Mouse (Mus musculus): ENCODE data around the gene Fut1. TPM values are rescaled to one million over a fixed set of nuclear protein-coding genes. Genes with fewer than 3 reads are reported as not detected.

Fut1 gene
- polyA plus RNA-seq, 1 experiment: 0.05 TPM

DNA sequence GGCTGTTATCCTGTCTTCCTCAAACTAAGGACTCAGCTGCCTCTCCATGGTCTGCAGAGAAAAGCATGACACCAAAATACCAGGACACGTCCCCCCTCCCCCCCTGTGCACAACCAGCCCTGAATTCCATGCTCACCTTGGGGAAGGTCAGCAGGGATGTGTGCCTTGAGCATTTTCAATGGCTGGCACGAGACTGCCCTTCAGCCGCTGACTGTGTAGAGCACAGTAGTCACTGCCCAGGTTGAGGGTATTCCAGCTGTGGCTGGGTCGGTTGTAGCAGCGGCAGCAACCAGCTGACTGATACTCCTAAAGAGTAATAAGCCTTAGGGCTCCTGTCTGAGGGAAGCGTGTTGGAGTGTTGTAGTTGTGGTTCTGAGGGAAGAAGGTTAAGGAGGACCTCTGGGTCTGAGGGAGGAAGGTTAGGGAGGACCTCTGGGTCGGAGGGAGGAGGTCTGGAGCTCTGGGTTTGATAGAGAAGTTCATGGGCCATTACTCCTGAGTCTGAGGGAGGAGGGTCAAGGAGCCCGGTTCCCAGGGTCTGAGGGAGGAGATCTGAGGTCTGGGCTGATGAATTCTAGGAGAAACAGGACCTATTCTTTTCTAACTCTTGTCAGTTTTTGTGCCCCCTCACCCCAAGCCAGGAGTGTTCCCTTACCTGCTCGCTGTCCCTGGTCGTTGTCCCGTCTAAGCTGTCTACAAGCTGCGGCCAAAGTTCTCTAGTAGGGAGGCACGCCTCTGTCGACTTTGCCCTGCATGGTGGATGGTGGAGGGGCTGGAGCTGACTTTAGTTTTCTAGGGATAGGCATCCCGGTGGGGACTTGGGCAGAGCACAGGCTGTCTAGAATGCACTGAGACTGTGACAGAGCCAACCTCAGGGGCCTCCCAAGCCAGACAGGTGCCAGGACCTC lies 42.4 kb upstream of the Fut1 start:
- no peaks in the 10 kb centered on the region for H3K36me3 ChIP-seq (ENCODE audit: control insufficient read depth, insufficient read depth, low read length)
- no peaks in the 10 kb centered on the region for H3K27me3 ChIP-seq (replicated peaks; ENCODE audit: control insufficient read depth, insufficient read depth, low read length)
- H3K27ac ChIP-seq (ENCODE audit: insufficient read depth, low read depth, low read length): peak overlapping the region; percentile 98
- peaks cover 34% of the 10 kb centered on the region for H3K4me1 ChIP-seq (ENCODE audit: control insufficient read depth, insufficient read depth, low read length)
- peak; percentile 83 for TF ChIP-seq POLR2A (IDR thresholded peaks at IDR 0.05; ENCODE audit: low read depth, low read length)
- TF ChIP-seq CTCF (conservative IDR thresholded peaks at IDR 0.05; ENCODE audit: insufficient read depth, insufficient read length, low read depth, low read length): no peak
- 39% methylated on average over 15 of the region's 15 CpGs for WGBS
- peak; percentile 91 for DNase-seq
- peak overlapping the region; percentile 77 for H3K4me3 ChIP-seq (ENCODE audit: insufficient read depth, low read depth, low read length)

DNA sequence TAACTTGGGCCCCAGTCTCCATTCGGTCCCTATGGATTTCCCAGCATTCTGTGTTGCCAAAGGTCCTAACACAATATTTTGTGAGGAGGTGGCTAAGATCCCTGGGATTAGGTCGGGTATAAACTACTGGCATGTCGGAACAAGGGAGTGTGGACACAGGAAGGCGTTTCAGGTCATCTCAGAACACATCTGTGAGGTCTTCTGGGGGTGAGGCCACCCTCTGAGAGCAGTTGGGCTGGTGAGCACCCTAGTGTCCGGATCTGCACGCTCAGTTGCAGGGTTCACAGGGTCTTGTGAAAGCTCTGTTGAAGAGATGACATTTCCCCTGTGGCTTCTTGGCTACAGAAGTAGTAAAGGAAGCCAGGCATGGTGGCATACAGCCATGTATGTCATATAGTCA lies 31.2 kb upstream of the Fut1 start:
- Histone ChIP-seq H3K4me3 (ENCODE audit: insufficient read depth, low read depth, low read length) (no peak overlapping the region), H3K27ac (ENCODE audit: insufficient read depth, low read depth, low read length) (no peak overlapping the region), H3K36me3 (ENCODE audit: control insufficient read depth, insufficient read depth, low read length) (no peaks in the 10 kb centered on the region; the same call in 1 of the 2 replicates), H3K27me3 (replicated peaks; ENCODE audit: control insufficient read depth, insufficient read depth, low read length) (no peaks in the 10 kb centered on the region), H3K4me1 (ENCODE audit: control insufficient read depth, insufficient read depth, low read length) (no peaks in the 10 kb centered on the region; the same call in 1 of the 2 replicates)
- no peak for DNase-seq
- WGBS: 94% methylated on average over 6 of the region's 6 CpGs
- TF ChIP-seq POLR2A (IDR thresholded peaks at IDR 0.05; ENCODE audit: low read depth, low read length) (no peak), CTCF (conservative IDR thresholded peaks at IDR 0.05; ENCODE audit: insufficient read depth, insufficient read length, low read depth, low read length) (no peak)

DNA sequence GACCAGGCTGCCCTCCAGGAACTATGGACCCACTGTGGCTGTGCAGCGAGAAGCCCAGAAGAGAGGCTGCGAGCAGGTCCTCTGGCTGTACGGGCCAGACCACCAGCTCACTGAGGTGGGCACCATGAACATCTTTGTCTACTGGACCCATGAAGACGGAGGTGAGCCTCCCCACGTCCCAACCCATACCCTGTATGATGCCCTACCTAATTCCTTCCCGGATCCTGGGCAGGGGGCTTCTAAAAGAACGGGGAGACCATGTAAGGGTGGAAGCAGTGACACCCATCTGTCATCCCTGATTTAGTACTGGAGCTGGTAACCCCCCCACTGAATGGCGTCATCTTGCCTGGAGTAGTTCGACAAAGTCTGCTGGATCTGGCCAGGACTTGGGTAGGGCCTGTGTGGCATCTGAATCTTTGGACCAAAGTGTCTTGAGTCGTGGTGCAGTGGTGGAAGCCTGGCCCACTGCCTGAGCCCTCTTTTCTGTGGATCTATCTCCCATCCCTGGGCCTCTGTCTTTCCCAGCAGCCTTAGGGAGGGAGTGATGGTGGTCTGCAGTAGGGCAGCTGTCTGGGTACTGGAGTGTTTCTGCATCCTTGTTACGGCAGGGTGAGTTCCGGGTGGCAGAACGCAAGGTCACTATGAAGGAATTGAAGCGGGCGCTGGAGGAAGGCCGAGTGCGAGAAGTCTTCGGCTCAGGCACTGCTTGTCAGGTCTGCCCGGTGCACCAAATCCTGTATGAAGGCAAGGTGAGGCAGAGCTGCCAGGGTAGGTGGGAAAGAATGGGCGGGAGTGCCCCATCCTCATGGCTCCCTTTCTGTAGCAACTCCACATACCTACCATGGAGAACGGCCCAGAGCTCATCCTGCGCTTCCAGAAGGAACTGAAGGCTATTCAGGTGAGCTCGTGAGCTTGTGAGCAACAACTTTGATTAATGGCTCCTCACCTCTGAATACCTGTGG lies 29.2 kb upstream of the Fut1 start:
- WGBS: 84% methylated on average over 23 of the region's 23 CpGs
- Histone ChIP-seq H3K4me1 (ENCODE audit: control insufficient read depth, insufficient read depth, low read length) (no peaks in the 10 kb centered on the region; the same call in 1 of the 2 replicates), H3K4me3 (ENCODE audit: insufficient read depth, low read depth, low read length) (no peak overlapping the region), H3K27me3 (replicated peaks; ENCODE audit: control insufficient read depth, insufficient read depth, low read length) (no peaks in the 10 kb centered on the region), H3K27ac (ENCODE audit: insufficient read depth, low read depth, low read length) (no peak overlapping the region), H3K36me3 (ENCODE audit: control insufficient read depth, insufficient read depth, low read length) (no peaks in the 10 kb centered on the region; the same call in 1 of the 2 replicates)
- TF ChIP-seq CTCF (conservative IDR thresholded peaks at IDR 0.05; ENCODE audit: insufficient read depth, insufficient read length, low read depth, low read length): no peak
- no peak for TF ChIP-seq POLR2A (IDR thresholded peaks at IDR 0.05; ENCODE audit: low read depth, low read length)
- no peak for DNase-seq

DNA sequence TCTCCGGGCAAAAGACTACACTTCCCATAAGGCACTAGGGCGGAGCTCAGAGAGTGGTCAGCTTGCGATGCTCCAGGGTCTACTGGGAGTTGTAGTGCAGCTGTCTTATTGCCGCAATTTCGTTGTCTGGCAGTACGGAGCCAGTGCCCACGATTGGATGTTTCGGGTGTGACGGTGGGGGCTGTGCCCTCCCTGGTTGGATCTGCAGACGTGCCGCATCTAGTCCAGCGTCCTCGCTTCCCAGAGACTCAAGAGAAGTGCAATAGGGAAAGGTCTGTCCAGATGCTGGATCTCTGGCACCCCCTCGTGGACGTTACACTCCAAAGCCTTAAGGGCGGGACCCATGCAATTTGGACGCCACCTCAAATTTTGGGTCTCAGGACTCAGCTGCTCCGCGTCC lies 27.9 kb upstream of the Fut1 start:
- no peaks in the 10 kb centered on the region; the same call in 1 of the 2 replicates for H3K4me1 ChIP-seq (ENCODE audit: control insufficient read depth, insufficient read depth, low read length)
- H3K4me3 ChIP-seq (ENCODE audit: insufficient read depth, low read depth, low read length): peak overlapping the region; percentile 8; the same call in 1 of the 2 replicates
- TF ChIP-seq CTCF (conservative IDR thresholded peaks at IDR 0.05; ENCODE audit: insufficient read depth, insufficient read length, low read depth, low read length): peak; percentile 94
- no peak for TF ChIP-seq POLR2A (IDR thresholded peaks at IDR 0.05; ENCODE audit: low read depth, low read length)
- H3K27ac ChIP-seq (ENCODE audit: insufficient read depth, low read depth, low read length): no peak overlapping the region
- no peaks in the 10 kb centered on the region; the same call in 1 of the 2 replicates for H3K36me3 ChIP-seq (ENCODE audit: control insufficient read depth, insufficient read depth, low read length)
- H3K27me3 ChIP-seq (replicated peaks; ENCODE audit: control insufficient read depth, insufficient read depth, low read length): no peaks in the 10 kb centered on the region
- WGBS: 1% methylated on average over 19 of the region's 19 CpGs
- DNase-seq: peak; percentile 98

DNA sequence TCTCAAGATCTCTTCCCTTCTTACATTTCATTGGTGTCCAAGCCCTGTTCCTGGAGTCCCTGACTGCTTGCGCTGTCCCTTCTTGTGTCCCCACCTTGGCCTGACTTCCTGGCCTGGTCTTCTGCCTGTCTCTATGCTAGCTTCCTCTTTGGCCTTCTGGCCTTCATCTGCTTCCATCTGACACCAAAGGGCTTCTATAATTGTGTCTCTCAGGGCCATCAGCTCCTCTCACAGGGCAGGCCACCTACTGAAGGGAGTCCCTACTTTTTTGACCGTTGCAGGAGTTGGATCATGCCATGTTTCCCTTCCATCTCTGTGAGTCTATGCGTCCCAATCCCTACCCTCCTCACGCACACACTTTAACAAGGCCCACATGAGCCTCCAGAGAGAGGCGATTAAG lies 27.2 kb upstream of the Fut1 start:
- no peak overlapping the region for H3K27ac ChIP-seq (ENCODE audit: insufficient read depth, low read depth, low read length)
- no peak overlapping the region for H3K4me3 ChIP-seq (ENCODE audit: insufficient read depth, low read depth, low read length)

DNA sequence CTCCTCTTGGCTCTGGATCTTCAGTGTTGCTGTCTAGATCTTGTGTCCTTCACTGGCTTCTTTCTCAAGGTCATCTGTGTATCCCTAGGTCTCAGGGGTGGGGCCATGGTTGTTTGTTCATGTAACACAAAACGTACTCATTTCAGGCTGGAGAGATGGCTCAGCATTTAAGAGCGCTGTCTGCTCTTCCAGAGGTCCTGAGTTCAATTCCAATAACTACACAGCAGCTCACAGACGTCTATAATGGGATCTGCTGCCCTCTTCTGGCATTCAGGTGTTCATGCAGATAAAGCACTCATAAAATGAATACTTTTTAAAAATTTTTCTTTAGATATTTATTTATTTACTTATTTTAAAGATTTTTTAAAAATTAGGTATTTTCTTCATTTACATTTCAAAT lies 26.2 kb upstream of the Fut1 start:
- no peak overlapping the region for H3K27ac ChIP-seq (ENCODE audit: insufficient read depth, low read depth, low read length)
- TF ChIP-seq POLR2A (IDR thresholded peaks at IDR 0.05; ENCODE audit: low read depth, low read length): no peak
- TF ChIP-seq CTCF (conservative IDR thresholded peaks at IDR 0.05; ENCODE audit: insufficient read depth, insufficient read length, low read depth, low read length): 0 out of 2 replicates have a peak, but pooled peaks have one; percentile 8
- no peak for DNase-seq
- H3K4me1 ChIP-seq (ENCODE audit: control insufficient read depth, insufficient read depth, low read length): no peaks in the 10 kb centered on the region; the same call in 1 of the 2 replicates
- no peaks in the 10 kb centered on the region for H3K27me3 ChIP-seq (replicated peaks; ENCODE audit: control insufficient read depth, insufficient read depth, low read length)
- H3K4me3 ChIP-seq (ENCODE audit: insufficient read depth, low read depth, low read length): no peak overlapping the region
- no peaks in the 10 kb centered on the region; the same call in 1 of the 2 replicates for H3K36me3 ChIP-seq (ENCODE audit: control insufficient read depth, insufficient read depth, low read length)
- WGBS: 51% methylated on average over 3 of the region's 3 CpGs

More for the DNA sequence above, 27.2 kb upstream of the Fut1 start:
- Histone ChIP-seq H3K36me3 (ENCODE audit: control insufficient read depth, insufficient read depth, low read length) (no peaks in the 10 kb centered on the region; the same call in 1 of the 2 replicates), H3K27me3 (replicated peaks; ENCODE audit: control insufficient read depth, insufficient read depth, low read length) (no peaks in the 10 kb centered on the region), H3K4me1 (ENCODE audit: control insufficient read depth, insufficient read depth, low read length) (no peaks in the 10 kb centered on the region; the same call in 1 of the 2 replicates)
- 93% methylated on average over 5 of the region's 5 CpGs for WGBS
- TF ChIP-seq CTCF (conservative IDR thresholded peaks at IDR 0.05; ENCODE audit: insufficient read depth, insufficient read length, low read depth, low read length): no peak
- no peak for TF ChIP-seq POLR2A (IDR thresholded peaks at IDR 0.05; ENCODE audit: low read depth, low read length)
- no peak for DNase-seq

Data from kidney, adult 2 months (tissue).